Mouse (Mus musculus): ENCODE measurements at regions not wholly inside any gene's neighbourhood (a gene's known extent, or its start where the extent isn't known, plus 50 kb on each side); places are given as distances from the start of the nearest gene placed in this dataset.

- no peak for DNase-seq (ENCODE audit: extremely low spot score in 1 of 2, low spot score in 1 of 2)
Measured at GRCm38 (mm10) chr4:26273754-26274153, 72.9 kb downstream of the Manea start.

- no peak for DNase-seq (ENCODE audit: extremely low spot score in 1 of 2, low spot score in 1 of 2)
Measured at GRCm38 (mm10) chr4:26259230-26260029, 87.3 kb downstream of the Manea start.

DNA sequence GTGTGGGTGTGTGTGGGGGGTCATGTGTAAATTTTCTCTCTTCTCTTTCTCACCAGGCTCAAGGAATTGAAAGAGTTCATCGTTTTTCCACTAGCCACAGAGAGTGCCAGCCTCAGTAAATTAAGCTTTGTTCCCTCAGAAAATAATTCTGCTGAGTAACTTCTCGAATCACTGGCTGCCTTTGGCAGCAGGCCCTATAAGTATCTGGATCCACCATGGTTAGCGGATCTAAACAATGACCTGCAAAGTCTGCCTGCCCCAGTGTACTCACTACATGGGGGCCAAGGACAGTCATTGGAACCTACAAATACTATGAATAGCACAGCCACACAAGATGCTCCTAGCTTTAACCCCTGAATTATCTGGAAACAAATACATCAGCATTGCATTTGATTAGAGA, 90.8 kb downstream of the Manea start:
- no peak for DNase-seq (ENCODE audit: extremely low spot score in 1 of 2, low spot score in 1 of 2)

DNA sequence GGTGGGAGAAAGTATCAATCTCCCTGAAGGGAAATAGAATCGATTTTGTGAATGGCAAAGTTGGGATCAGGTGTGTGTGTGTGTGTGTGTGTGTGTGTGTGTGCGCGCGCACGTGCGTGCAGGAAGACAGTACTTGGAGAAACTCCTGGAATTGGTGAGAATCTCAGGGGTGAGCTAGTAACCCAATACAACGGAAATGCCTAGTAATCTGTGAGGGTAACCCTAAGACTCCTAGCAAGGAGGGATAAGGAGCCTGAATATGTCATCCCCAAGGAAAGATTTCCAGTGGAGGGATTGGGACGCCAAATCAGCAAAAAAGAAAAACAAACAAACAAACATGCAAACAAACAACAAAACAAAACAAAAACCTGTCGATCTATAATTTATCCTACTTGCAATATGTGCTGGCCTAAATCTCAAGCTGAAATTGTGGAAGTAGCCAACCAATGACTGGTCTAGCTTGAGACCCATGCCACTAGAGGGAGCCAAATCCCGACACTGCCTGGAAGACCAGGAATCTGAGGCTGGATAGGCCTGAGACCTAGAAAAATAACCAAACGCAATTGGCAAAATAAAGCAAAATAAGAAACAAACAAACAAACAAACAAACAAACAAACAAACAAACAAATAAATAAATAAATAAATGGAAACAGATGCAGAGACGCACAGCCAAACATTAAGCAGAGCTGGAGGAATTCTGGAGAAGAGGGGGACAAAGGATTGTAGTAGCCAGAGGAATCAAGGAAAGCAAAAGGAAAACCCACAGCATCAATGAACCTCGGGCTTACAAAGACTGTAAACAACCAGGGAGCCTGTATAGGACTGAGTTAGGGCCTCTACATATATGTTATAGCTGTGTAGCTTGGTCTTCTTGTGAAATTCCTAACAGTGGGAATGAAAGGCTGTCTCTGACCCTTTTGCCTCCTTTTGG, 98.5 kb downstream of the Manea start:
- DNase-seq (ENCODE audit: extremely low spot score in 1 of 2, low spot score in 1 of 2), result peak in 1 of 2 experiments; percentile 76

DNA sequence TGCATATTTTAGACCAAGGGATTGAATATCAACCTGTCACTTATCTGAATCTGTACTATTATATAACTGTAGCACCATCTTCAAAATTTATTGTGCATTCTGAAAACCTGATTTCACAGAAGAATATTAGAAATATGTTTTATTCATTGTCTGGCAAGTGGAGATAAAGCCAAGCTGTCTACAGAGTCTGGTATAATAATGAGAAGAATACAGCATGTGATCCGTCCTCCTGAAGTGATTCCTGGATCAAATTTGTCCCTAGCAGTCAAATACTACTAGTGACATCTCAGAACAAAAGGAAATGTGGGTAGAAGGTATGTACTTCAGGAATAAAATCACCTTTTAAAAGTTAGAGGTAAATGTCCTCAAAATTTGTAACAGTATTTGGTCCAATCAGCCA, 123.4 kb downstream of the Manea start:
- no peak for DNase-seq (ENCODE audit: extremely low spot score in 1 of 2, low spot score in 1 of 2)
